Mouse (Mus musculus) limb, embryonic 11.5 days (tissue): ENCODE measurements at regions not wholly inside any gene's neighbourhood (a gene's known extent, or its start where the extent isn't known, plus 50 kb on each side); places are given as distances from the start of the nearest gene placed in this dataset.
"Not testable (repeated sequence)": the region's sequence is repeated elsewhere in the genome, so short reads cannot be mapped to it uniquely, and the experiment has no call there.

ENCODE experiments used
- ATAC-seq: fragments of 200-750 bp; cut with Nextera tagmentation; 2 replicates; pipeline ENCODE4 v1.8.0; 2017; ENCODE audit warnings: low read depth; ENCODE audit not compliant: insufficient number of reproducible peaks, low FRiP score, low TSS enrichment
- DNase-seq: peaks from one replicate; pipeline ENCODE4 v3.0.0-alpha.2; 2015; ENCODE audit warnings: low spot score
- H3K27ac ChIP-seq: fragments of 300-500 bp; sonication (generic); replicated peaks from 2 replicates; pipeline ENCODE4 v1.5.1; 2014; ENCODE audit warnings: low read depth, mild to moderate bottlenecking, low read length
- H3K27me3 ChIP-seq: fragments of 300-500 bp; sonication (generic); 2 replicates; pipeline ENCODE4 v1.6.1; 2014; ENCODE audit warnings: mild to moderate bottlenecking, low read length, mixed read lengths; ENCODE audit not compliant: control insufficient read depth, insufficient read depth
- H3K36me3 ChIP-seq: fragments of 300-500 bp; sonication (generic); 2 replicates; pipeline ENCODE4 v1.6.1; 2014; ENCODE audit warnings: mild to moderate bottlenecking, low read length, moderate library complexity, mixed read lengths; ENCODE audit not compliant: control insufficient read depth, insufficient read depth
- H3K4me1 ChIP-seq: fragments of 300-500 bp; sonication (generic); 2 replicates; pipeline ENCODE4 v1.6.1; 2014; ENCODE audit warnings: low read length, mixed read lengths; ENCODE audit not compliant: control insufficient read depth, insufficient read depth
- H3K4me2 ChIP-seq: fragments of 300-500 bp; sonication (generic); 2 replicates; pipeline ENCODE4 v1.6.1; 2014; ENCODE audit warnings: low read depth, mild to moderate bottlenecking, moderate library complexity; ENCODE audit not compliant: severe bottlenecking
- H3K4me3 ChIP-seq: fragments of 300-500 bp; sonication (generic); 2 replicates; pipeline ENCODE4 v1.5.1; 2014; ENCODE audit warnings: low read depth, low read length
- H3K9ac ChIP-seq: fragments of 300-500 bp; sonication (generic); 2 replicates; pipeline ENCODE4 v1.6.1; 2014; ENCODE audit warnings: mild to moderate bottlenecking, low read length
- H3K9me3 ChIP-seq: fragments of 300-500 bp; sonication (generic); 2 replicates; pipeline ENCODE4 v1.6.1; 2016; ENCODE audit warnings: low read length; ENCODE audit not compliant: control insufficient read depth
- WGBS: fragments of 180-500 bp; shearing (Covaris S2); extraction: QIAGEN DNeasy Blood & Tissue Kit; methylation state at CpG from one replicate; pipeline ENCODE4 v1.1.7; 2014; 5-methylcytosine and 5-hydroxymethylcytosine counted together

- Histone ChIP-seq H3K4me1 (no peaks in the 10 kb centered on the region), H3K27me3 (no peaks in the 10 kb centered on the region), H3K27ac (no peak overlapping the region), H3K9me3 (no peaks in the 10 kb centered on the region), H3K36me3 (no peaks in the 10 kb centered on the region), H3K4me3 (no peak overlapping the region), H3K9ac (no peak overlapping the region), H3K4me2 (no peak overlapping the region)
- ATAC-seq (no peak), DNase-seq (no peak)
- 86% methylated on average over 2 of the region's 2 CpGs for WGBS
These were observed 281.6 kb downstream of the Diras2 start for GRCm38 (mm10) chr13:52249492-52249891.

GRCm38 (mm10) chr13:52250371-52250770 lies 280.7 kb downstream of the Diras2 start:
- 49% methylated on average over 4 of the region's 4 CpGs for WGBS

GRCm38 (mm10) chr13:52252303-52252702 lies 278.8 kb downstream of the Diras2 start:
- no peak overlapping the region for H3K4me2 ChIP-seq
- H3K27me3 ChIP-seq, result no peaks in the 10 kb centered on the region
- no peaks in the 10 kb centered on the region for H3K36me3 ChIP-seq
- DNase-seq, result no peak
- H3K4me1 ChIP-seq, result no peaks in the 10 kb centered on the region
- H3K9me3 ChIP-seq, result no peaks in the 10 kb centered on the region
- no peak for ATAC-seq
- WGBS, result 46% methylated on average over 4 of the region's 4 CpGs
- no peak overlapping the region for H3K4me3 ChIP-seq
- H3K9ac ChIP-seq, result no peak overlapping the region
- H3K27ac ChIP-seq, result no peak overlapping the region

More at GRCm38 (mm10) chr13:52250371-52250770, 280.7 kb downstream of the Diras2 start:
- H3K9me3 ChIP-seq, result no peaks in the 10 kb centered on the region
- H3K4me3 ChIP-seq, result no peak overlapping the region
- H3K36me3 ChIP-seq, result no peaks in the 10 kb centered on the region
- no peak for ATAC-seq
- H3K27ac ChIP-seq, result no peak overlapping the region
- no peak overlapping the region for H3K9ac ChIP-seq
- no peak for DNase-seq
- no peaks in the 10 kb centered on the region for H3K4me1 ChIP-seq
- H3K4me2 ChIP-seq, result no peak overlapping the region
- no peaks in the 10 kb centered on the region for H3K27me3 ChIP-seq

- H3K4me2 ChIP-seq, H3K4me3 ChIP-seq: not testable (repeated sequence)
- 42% methylated on average over 6 of the region's 6 CpGs for WGBS
These were observed 278.4 kb downstream of the Diras2 start for GRCm38 (mm10) chr13:52252726-52253125.

GRCm38 (mm10) chr13:52253138-52253537 lies 277.9 kb downstream of the Diras2 start:
- no peak for ATAC-seq
- Histone ChIP-seq H3K27ac (no peak overlapping the region), H3K9ac (no peak overlapping the region), H3K27me3 (no peaks in the 10 kb centered on the region), H3K4me3 (no peak overlapping the region), H3K36me3 (no peaks in the 10 kb centered on the region), H3K4me1 (no peaks in the 10 kb centered on the region), H3K9me3 (no peaks in the 10 kb centered on the region), H3K4me2 (no peak overlapping the region)
- 34% methylated on average over 8 of the region's 8 CpGs for WGBS
- DNase-seq, result peak; percentile 40

More at GRCm38 (mm10) chr13:52252726-52253125, 278.4 kb downstream of the Diras2 start:
- not testable (repeated sequence) for ATAC-seq, H3K27me3 ChIP-seq, H3K4me1 ChIP-seq, H3K27ac ChIP-seq, H3K9ac ChIP-seq, H3K36me3 ChIP-seq, DNase-seq, H3K9me3 ChIP-seq

- no peak overlapping the region for H3K9ac ChIP-seq
- no peak overlapping the region for H3K4me2 ChIP-seq
- ATAC-seq (no peak), DNase-seq (peak; percentile 68)
- 19% methylated on average over 9 of the region's 9 CpGs for WGBS
- H3K27ac ChIP-seq, result no peak overlapping the region
- no peaks in the 10 kb centered on the region for H3K36me3 ChIP-seq
- no peaks in the 10 kb centered on the region for H3K27me3 ChIP-seq
- H3K4me1 ChIP-seq, result no peaks in the 10 kb centered on the region
- no peak overlapping the region for H3K4me3 ChIP-seq
- H3K9me3 ChIP-seq, result no peaks in the 10 kb centered on the region
These were observed 276.9 kb downstream of the Diras2 start for GRCm38 (mm10) chr13:52254185-52254584.

- no peaks in the 10 kb centered on the region for H3K27me3 ChIP-seq
- no peaks in the 10 kb centered on the region for H3K4me1 ChIP-seq
- H3K36me3 ChIP-seq, result no peaks in the 10 kb centered on the region
- ATAC-seq, result no peak
- H3K4me3 ChIP-seq, result no peak overlapping the region
- H3K27ac ChIP-seq, result no peak overlapping the region
- H3K9ac ChIP-seq, result no peak overlapping the region
- peak; percentile 62 for DNase-seq
- WGBS, result 69% methylated on average over 5 of the region's 5 CpGs
- no peak overlapping the region for H3K4me2 ChIP-seq
- H3K9me3 ChIP-seq, result no peaks in the 10 kb centered on the region
These were observed 275.4 kb downstream of the Diras2 start for GRCm38 (mm10) chr13:52255697-52256096.

- no peaks in the 10 kb centered on the region for H3K36me3 ChIP-seq
- no peaks in the 10 kb centered on the region for H3K9me3 ChIP-seq
- no peak overlapping the region for H3K27ac ChIP-seq
- 82% methylated on average over 8 of the region's 8 CpGs for WGBS
- no peak overlapping the region for H3K9ac ChIP-seq
- ATAC-seq, result no peak
- H3K4me1 ChIP-seq, result no peaks in the 10 kb centered on the region
- DNase-seq, result no peak
- no peak overlapping the region for H3K4me3 ChIP-seq
- H3K4me2 ChIP-seq, result no peak overlapping the region
- no peaks in the 10 kb centered on the region for H3K27me3 ChIP-seq
These were observed 272.7 kb downstream of the Diras2 start for GRCm38 (mm10) chr13:52258373-52258772.

- Histone ChIP-seq H3K27ac (no peak overlapping the region), H3K36me3 (no peaks in the 10 kb centered on the region), H3K4me3 (no peak overlapping the region), H3K9ac (no peak overlapping the region), H3K27me3 (no peaks in the 10 kb centered on the region), H3K4me2 (no peak overlapping the region), H3K9me3 (no peaks in the 10 kb centered on the region), H3K4me1 (no peaks in the 10 kb centered on the region)
- WGBS, result 92% methylated on average over 14 of the region's 14 CpGs
- no peak for DNase-seq
- ATAC-seq, result no peak
These were observed 268.0 kb downstream of the Diras2 start for GRCm38 (mm10) chr13:52262949-52263550.
